Mouse (Mus musculus) testis, adult 2 months (tissue): ENCODE results near the gene Pea15a.

Experiments
- CTCF ChIP-seq: fragments of 200-500 bp; IDR thresholded peaks from 2 replicates; pipeline ENCODE4 v1.5.1; 2012; ENCODE audit warnings: low read depth, mild to moderate bottlenecking, inconsistent platforms, low read length, moderate library complexity; ENCODE audit not compliant: control insufficient read depth, insufficient read depth, insufficient replicate concordance
- POLR2A ChIP-seq: fragments of 200-500 bp; IDR thresholded peaks from 2 replicates; pipeline ENCODE4 v1.6.1; 2012; ENCODE audit warnings: low read depth, mild to moderate bottlenecking, inconsistent platforms, low read length, moderate library complexity; ENCODE audit not compliant: control insufficient read depth

DNA sequence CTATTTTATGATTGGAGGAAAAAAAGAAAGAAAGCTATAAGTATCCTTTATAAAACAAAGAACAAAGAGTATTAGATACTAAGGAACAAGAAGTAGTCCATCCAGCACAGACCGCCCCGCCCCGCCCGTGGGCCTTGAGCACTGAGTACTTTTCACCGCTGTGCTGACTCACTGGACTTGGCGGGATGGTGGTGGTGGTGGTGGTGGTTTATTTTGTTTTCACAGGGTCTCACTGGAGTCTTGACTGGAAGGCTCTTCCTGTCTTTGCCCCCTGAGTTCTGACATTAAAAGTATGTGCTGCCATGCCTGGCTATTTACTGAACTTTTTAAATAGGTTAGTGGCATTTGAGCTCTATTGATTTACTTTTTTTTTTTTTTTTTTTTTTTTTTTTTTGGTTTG is 23.5 kb downstream of the Pea15a start:
- no peak for TF ChIP-seq POLR2A
- no peak for TF ChIP-seq CTCF
